Mouse (Mus musculus) hindbrain, embryonic 11.5 days (tissue): ENCODE data around the gene Ccdc50. TPM values are rescaled to one million over a fixed set of nuclear protein-coding genes. Genes with fewer than 3 reads are reported as not detected.

ENCODE experiments used
- ATAC-seq: fragments of 200-750 bp; cut with Nextera tagmentation; 2 replicates; pipeline ENCODE4 v1.8.0; 2017; ENCODE audit warnings: mild to moderate bottlenecking, moderate TSS enrichment, moderate library complexity; ENCODE audit not compliant: low FRiP score
- DNase-seq: peaks from one replicate; pipeline ENCODE4 v3.0.0-alpha.2; 2015; ENCODE audit warnings: low spot score
- H3K27ac ChIP-seq: fragments of 300-500 bp; sonication (generic); 2 replicates; pipeline ENCODE4 v1.5.1; 2014; ENCODE audit warnings: mild to moderate bottlenecking, low read depth, low read length
- H3K27me3 ChIP-seq: fragments of 300-500 bp; sonication (generic); 2 replicates; pipeline ENCODE4 v1.6.1; 2014; ENCODE audit warnings: mild to moderate bottlenecking, low read length, moderate library complexity, mixed read lengths; ENCODE audit not compliant: control insufficient read depth, insufficient read depth
- H3K36me3 ChIP-seq: fragments of 300-500 bp; sonication (generic); 2 replicates; pipeline ENCODE4 v1.6.1; 2014; ENCODE audit warnings: mild to moderate bottlenecking, low read length, moderate library complexity, mixed read lengths; ENCODE audit not compliant: control insufficient read depth, insufficient read depth
- H3K4me1 ChIP-seq: fragments of 300-500 bp; sonication (generic); replicated peaks from 2 replicates; pipeline ENCODE4 v1.6.1; 2014; ENCODE audit warnings: low read length, mixed read lengths; ENCODE audit not compliant: control insufficient read depth, insufficient read depth
- H3K4me2 ChIP-seq: fragments of 300-500 bp; sonication (generic); replicated peaks from 2 replicates; pipeline ENCODE4 v1.6.1; 2014; ENCODE audit warnings: mild to moderate bottlenecking, low read depth, low read length
- H3K4me3 ChIP-seq: fragments of 300-500 bp; sonication (generic); 2 replicates; pipeline ENCODE4 v1.5.1; 2014; ENCODE audit warnings: low read depth, low read length
- H3K9ac ChIP-seq: fragments of 300-500 bp; sonication (generic); 2 replicates; pipeline ENCODE4 v1.6.1; 2014; ENCODE audit warnings: low read depth, low read length
- H3K9me3 ChIP-seq: fragments of 300-500 bp; sonication (generic); 2 replicates; pipeline ENCODE4 v1.6.1; 2016; ENCODE audit warnings: low read length; ENCODE audit not compliant: control insufficient read depth
- WGBS: fragments of 180-500 bp; shearing (Covaris S2); extraction: QIAGEN DNeasy Blood & Tissue Kit; methylation state at CpG from one replicate; pipeline ENCODE4 v1.1.7; 2014; 5-methylcytosine and 5-hydroxymethylcytosine counted together
- polyA plus RNA-seq: library from polyadenylated mRNA; unstranded; fragments of >200 nt; fragmentation: Nextera tagmentation; extraction: Ambion mirVana; gene quantifications from 2 replicates; pipeline ENCODE4 v1.2.1, GENCODE M21; 2014

Gene Ccdc50
- polyA plus RNA-seq, 1 experiment from 2014 or later: 84.9 TPM

DNA sequence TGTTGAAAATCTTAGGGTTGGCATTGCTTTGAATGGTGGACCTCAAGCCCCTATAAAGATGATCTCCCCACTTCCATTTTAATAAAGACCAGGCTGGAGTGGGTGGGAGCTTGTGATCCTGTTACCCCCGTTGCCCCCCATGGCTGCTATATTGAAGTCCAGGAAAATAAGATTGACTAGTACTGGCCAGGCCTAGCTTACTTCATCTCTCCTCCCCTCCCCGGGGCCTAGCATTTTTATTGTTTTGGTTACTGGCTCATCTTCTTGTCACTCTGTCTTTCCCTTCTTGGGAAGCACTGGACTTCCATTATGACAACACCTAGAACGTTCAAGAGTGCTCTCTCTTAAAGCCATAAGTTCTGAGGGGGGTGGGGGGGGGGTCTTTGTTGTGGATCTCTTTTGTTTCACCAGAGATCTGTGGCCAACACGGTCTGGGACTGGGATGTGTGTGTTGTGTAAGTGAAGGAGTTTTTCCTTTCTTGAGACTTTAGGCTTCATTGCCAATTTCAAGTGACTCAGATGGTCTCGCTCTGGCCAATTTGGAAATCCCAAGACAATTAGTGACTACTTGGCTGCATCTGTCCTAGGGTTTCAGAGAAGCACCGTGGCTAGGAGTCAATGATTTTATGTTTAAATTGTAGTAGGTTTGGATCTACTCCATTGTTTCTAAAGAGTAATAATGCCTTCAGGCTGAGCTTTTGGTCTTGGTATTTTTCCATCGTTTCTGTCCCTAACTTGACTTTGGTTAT lies 1.0 kb downstream of the Ccdc50 start:
- H3K27ac ChIP-seq: peak overlapping the region; percentile 96
- peak overlapping the region; percentile 96 for H3K9ac ChIP-seq
- H3K4me1 ChIP-seq: peaks cover 3% of the 10 kb centered on the region; the same call in 1 of the 2 replicates
- H3K4me3 ChIP-seq: peak overlapping the region; percentile 88
- 30% methylated on average over 7 of the region's 7 CpGs for WGBS
- H3K27me3 ChIP-seq: no peaks in the 10 kb centered on the region
- DNase-seq (peak; percentile 54), ATAC-seq (peak; percentile 17; the same call in 1 of the 2 replicates)
- no peaks in the 10 kb centered on the region for H3K36me3 ChIP-seq
- no peaks in the 10 kb centered on the region for H3K9me3 ChIP-seq
- H3K4me2 ChIP-seq: peak overlapping the region; percentile 50

DNA sequence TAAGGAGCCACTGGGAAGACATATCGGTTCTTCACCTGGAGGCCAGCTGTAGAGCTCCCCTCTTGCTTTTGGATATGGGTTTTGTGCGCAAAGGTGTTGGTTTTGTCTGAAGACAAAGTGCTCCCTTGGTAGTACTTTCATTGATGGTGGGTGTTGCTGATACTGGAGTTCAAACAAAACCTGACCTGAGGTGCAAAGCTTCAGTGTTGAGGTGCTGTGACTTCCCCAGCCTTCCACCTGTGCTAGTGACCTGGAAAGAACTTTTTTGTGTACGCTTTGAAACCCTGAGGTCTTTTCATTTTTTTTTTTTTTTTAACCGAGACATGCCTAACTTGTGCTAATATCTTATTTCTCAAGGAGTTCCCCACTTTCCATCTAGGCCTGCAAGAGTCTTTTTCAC lies 1.6 kb downstream of the Ccdc50 start:
- Histone ChIP-seq H3K4me1 (peaks cover 3% of the 10 kb centered on the region; the same call in 1 of the 2 replicates), H3K4me2 (peak overlapping the region; percentile 50), H3K9ac (peak overlapping the region; percentile 96; the same call in 1 of the 2 replicates), H3K9me3 (no peaks in the 10 kb centered on the region), H3K36me3 (no peaks in the 10 kb centered on the region), H3K27me3 (no peaks in the 10 kb centered on the region), H3K27ac (no peak overlapping the region), H3K4me3 (peak overlapping the region; percentile 88)
- DNase-seq (peak; percentile 6), ATAC-seq (no peak)
- WGBS: 92% methylated on average over 4 of the region's 4 CpGs

DNA sequence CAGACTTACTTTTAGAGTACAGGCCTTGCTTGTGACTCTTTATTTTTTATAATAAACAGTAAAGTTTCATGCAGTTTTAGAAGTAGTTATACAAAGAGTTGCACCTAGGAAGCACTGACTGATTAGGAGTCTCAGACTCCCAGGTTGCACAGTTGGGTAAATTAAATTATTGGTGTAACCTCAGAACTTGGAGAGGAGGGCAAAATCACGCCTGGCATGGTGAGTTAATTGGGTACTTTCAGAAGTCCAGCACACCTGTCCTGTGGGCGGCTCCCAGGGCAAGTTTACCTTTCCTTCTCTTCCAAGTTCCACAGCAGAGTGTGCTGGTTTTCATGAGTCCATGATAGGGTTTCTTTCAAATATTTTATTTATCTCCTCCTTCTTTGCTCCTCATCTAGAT lies 3.2 kb downstream of the Ccdc50 start:
- Histone ChIP-seq H3K4me1 (peaks cover 3% of the 10 kb centered on the region; the same call in 1 of the 2 replicates), H3K4me3 (no peak overlapping the region), H3K36me3 (no peaks in the 10 kb centered on the region), H3K27me3 (no peaks in the 10 kb centered on the region), H3K4me2 (no peak overlapping the region), H3K9ac (no peak overlapping the region), H3K9me3 (no peaks in the 10 kb centered on the region), H3K27ac (no peak overlapping the region)
- no peak for DNase-seq
- 90% methylated on average over 2 of the region's 2 CpGs for WGBS
- no peak for ATAC-seq

DNA sequence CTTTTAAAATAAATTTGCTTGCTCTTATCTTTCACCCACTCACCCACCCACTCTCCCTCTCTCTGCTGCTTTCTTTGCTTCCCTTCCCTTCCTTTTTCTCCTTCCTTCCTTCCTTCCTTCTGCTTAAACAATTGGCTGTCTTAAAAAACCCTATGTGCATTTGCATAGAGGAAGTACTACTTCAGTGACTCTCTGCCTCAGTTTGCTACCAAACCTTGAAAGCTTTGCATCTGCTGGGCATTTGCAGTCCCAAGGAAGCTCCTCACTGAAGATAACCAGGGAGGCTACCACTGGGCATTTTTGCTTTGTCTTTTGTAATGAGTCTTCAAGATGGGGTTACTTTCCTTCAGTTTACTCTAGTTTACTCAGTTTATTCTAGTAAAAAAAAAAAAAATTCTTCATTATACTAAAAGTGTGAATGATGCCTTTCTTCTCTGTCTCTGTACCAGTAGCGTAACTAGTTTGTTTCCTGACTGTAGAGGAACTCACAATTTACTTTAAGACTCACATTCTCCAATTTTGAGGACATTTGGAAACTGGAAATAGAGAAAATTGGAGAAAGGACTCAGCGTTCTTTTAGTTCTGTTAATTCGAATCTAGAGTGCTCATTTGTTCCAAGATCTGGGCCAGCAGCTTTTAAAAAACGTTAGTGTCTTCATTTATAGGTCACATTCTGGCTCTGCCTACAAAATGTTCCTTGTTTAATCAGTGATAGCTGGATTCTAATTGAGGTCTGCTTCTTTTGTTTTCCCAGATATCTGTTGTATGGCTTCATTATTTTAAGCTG lies 6.8 kb downstream of the Ccdc50 start:
- no peak for ATAC-seq
- Histone ChIP-seq H3K27me3 (no peaks in the 10 kb centered on the region), H3K9me3 (no peaks in the 10 kb centered on the region), H3K27ac (no peak overlapping the region), H3K4me3 (no peak overlapping the region), H3K36me3 (no peaks in the 10 kb centered on the region), H3K4me1 (peaks cover under 1% of the 10 kb centered on the region; the same call in 1 of the 2 replicates), H3K4me2 (no peak overlapping the region), H3K9ac (no peak overlapping the region)
- WGBS: 91% methylated on average over 4 of the region's 4 CpGs
- no peak for DNase-seq

DNA sequence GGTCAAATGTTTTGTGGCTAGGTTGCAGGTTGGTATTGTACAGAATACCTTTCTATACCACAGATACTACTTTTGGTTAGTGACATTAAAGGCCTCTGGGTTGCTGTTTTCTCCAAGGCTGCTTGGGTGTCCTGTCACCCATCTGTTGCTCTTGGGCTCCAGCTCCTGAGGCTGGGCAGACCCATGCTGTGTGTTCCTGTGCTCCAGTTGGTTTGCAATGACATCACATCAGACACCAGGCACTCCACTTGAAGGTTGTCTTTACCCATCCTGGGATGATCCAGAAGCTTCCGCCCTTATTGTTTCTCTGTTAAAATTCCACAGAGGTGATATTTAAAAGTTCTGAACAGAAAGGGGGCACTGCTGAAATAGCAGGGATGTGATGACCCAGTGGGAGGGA lies 8.3 kb downstream of the Ccdc50 start:
- H3K4me1 ChIP-seq: no peaks in the 10 kb centered on the region
- no peak for DNase-seq
- 100% methylated on average over 1 of the region's 1 CpGs for WGBS
- H3K4me3 ChIP-seq: no peak overlapping the region
- H3K27ac ChIP-seq: no peak overlapping the region
- ATAC-seq: no peak
- H3K4me2 ChIP-seq: no peak overlapping the region
- no peaks in the 10 kb centered on the region for H3K9me3 ChIP-seq
- no peaks in the 10 kb centered on the region for H3K36me3 ChIP-seq
- H3K9ac ChIP-seq: no peak overlapping the region
- no peaks in the 10 kb centered on the region for H3K27me3 ChIP-seq

DNA sequence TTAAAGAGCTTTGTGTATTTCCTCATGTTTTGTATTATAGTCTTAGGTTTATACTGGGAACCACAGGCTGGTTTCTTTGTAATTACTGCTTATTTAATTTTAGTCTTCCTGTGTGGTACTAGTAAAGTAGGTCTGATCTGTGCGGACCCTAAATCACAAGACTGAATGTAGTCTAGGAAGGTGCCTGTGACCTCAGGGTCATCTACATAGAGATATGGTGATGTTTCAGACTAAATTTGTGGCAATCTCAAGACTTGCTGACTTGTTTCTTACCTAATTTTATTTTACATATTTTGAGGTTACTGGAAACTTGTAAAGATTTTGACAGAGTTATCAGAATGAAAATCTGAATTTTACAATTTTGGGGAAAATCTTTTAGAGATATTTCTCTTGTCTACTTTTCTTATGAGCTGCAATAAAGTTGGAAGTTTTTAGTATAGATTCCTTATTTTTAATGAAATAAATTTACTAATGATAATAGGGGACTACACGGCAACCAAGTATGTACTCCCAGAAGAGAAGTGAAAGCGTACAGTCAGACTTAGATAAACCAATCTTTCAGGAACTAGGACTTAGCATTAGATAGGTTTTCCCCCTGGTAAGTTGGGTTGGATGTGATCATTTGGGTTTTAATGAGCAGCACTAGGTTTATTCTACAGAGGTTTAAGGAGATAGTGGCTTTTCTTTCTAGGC lies 10.5 kb downstream of the Ccdc50 start:
- WGBS: 95% methylated on average over 3 of the region's 3 CpGs
- ATAC-seq (no peak), DNase-seq (no peak)
- H3K27ac ChIP-seq: no peak overlapping the region
- no peaks in the 10 kb centered on the region for H3K27me3 ChIP-seq
- H3K9me3 ChIP-seq: no peaks in the 10 kb centered on the region
- H3K4me1 ChIP-seq: no peaks in the 10 kb centered on the region
- H3K36me3 ChIP-seq: no peaks in the 10 kb centered on the region
- H3K4me2 ChIP-seq: no peak overlapping the region
- no peak overlapping the region for H3K4me3 ChIP-seq
- no peak overlapping the region for H3K9ac ChIP-seq

DNA sequence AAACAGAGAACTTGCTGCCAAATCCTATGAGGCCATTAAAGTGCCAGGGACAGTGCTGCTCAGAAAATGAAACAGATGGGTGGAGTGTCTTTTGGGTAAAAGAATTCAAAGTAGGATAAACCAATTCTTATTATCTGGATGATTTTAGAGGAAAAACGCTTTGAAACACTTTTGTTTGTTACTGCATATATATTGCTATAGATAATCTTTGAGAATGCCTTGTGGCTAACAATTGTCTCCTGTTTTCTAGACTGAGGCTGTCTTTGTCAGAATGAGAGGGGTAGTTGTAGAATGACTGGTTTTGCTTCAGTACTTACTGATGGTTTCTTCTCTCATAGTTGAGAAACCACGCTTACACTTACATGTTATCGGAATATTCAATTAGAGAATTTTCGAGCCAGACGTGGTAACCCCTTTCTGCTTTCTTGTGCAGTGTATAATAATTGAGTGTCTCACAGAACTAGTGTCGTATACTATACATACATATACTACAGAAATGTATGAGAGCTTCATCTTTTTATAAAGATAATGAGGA lies 11.1 kb downstream of the Ccdc50 start:
- no peak for DNase-seq
- Histone ChIP-seq H3K9ac (no peak overlapping the region), H3K27me3 (no peaks in the 10 kb centered on the region), H3K4me1 (no peaks in the 10 kb centered on the region), H3K4me3 (no peak overlapping the region), H3K4me2 (no peak overlapping the region), H3K9me3 (no peaks in the 10 kb centered on the region), H3K27ac (no peak overlapping the region), H3K36me3 (no peaks in the 10 kb centered on the region)
- WGBS: 92% methylated on average over 6 of the region's 6 CpGs
- no peak for ATAC-seq

DNA sequence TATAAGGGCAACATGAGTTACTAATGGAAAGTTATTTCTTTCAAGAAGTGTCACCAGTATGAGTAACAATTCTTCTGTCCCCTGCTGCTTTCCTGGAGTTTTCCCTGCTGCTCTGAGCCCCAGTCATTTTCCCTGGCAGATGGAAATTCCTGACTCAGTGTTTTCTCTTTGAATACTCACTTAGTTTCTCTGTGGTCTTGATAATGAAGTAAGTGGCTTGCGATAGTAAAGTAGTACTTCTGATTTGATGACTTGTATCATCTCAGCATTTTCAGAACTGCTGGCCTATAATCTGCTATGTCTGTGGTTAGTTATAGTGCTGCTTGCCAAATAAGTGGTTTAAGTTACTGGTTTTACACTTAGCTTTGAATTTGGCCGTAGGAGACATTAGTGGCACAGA lies 12.9 kb downstream of the Ccdc50 start:
- Histone ChIP-seq H3K27me3 (no peaks in the 10 kb centered on the region), H3K36me3 (no peaks in the 10 kb centered on the region), H3K9me3 (no peaks in the 10 kb centered on the region), H3K27ac (no peak overlapping the region), H3K4me3 (no peak overlapping the region), H3K4me1 (no peaks in the 10 kb centered on the region), H3K9ac (no peak overlapping the region), H3K4me2 (no peak overlapping the region)
- ATAC-seq (no peak), DNase-seq (no peak)
- WGBS: 96% methylated on average over 2 of the region's 2 CpGs
